Mouse (Mus musculus) heart, postnatal 25 days (tissue): ENCODE results near the gene Pbx1. TPM values are rescaled to one million over a fixed set of nuclear protein-coding genes. Genes with fewer than 3 reads are reported as not detected.

Experiments used
- DNase-seq: peaks from one replicate; pipeline ENCODE4 v3.0.0; 2022; ENCODE audit warnings: low spot score
- intact Hi-C: fragments of 180-260 bp; cut with DNase I; formaldehyde crosslinking; loops from one replicate; pipeline ENCODE4 v1.15.1; 2025
- total RNA-seq, 2 experiments: library from RNA; stranded (reverse); gene quantifications; 2 replicates each; pipeline ENCODE4 v1.2.3; 2021

Gene Pbx1
- total RNA-seq, 2 experiments from 2014 or later, result 51.3 to 55.2 TPM

GRCm38 (mm10) chr1:168357680-168358611, 74.1 kb downstream of the Pbx1 start:
- no peak for DNase-seq
- intact Hi-C loops, result no loop called here

GRCm38 (mm10) chr1:168356970-168357441, 75.1 kb downstream of the Pbx1 start:
- no peak for DNase-seq
- intact Hi-C loops, result no loop called here

- intact Hi-C loops, result no loop called here
- no peak for DNase-seq
These were observed 76.0 kb downstream of the Pbx1 start for GRCm38 (mm10) chr1:168355985-168356556.

- intact Hi-C loops, result no loop called here
These were observed 77.1 kb downstream of the Pbx1 start for GRCm38 (mm10) chr1:168354934-168355333.

GRCm38 (mm10) chr1:168348036-168348784, 83.9 kb downstream of the Pbx1 start:
- no peak for DNase-seq
- intact Hi-C loops, result no loop called here

More at GRCm38 (mm10) chr1:168354934-168355333, 77.1 kb downstream of the Pbx1 start:
- no peak for DNase-seq

- intact Hi-C loops, result no loop called here
- DNase-seq, result no peak
These were observed 87.2 kb downstream of the Pbx1 start for GRCm38 (mm10) chr1:168344918-168345317.

GRCm38 (mm10) chr1:168344262-168344661, 87.8 kb downstream of the Pbx1 start:
- DNase-seq, result no peak
- intact Hi-C loops, result no loop called here

GRCm38 (mm10) chr1:168342269-168342668, 89.8 kb downstream of the Pbx1 start:
- DNase-seq, result no peak
- intact Hi-C loops, result no loop called here

GRCm38 (mm10) chr1:168341863-168342262, 90.2 kb downstream of the Pbx1 start:
- no peak for DNase-seq
- intact Hi-C loops, result no loop called here

GRCm38 (mm10) chr1:168341368-168341767, 90.7 kb downstream of the Pbx1 start:
- intact Hi-C loops, result no loop called here
- DNase-seq, result no peak

GRCm38 (mm10) chr1:168336238-168336818, 95.7 kb downstream of the Pbx1 start:
- intact Hi-C loops, result no loop called here
- no peak for DNase-seq

- intact Hi-C loops, result no loop called here
- DNase-seq, result no peak
These were observed 97.1 kb downstream of the Pbx1 start for GRCm38 (mm10) chr1:168334831-168335574.

GRCm38 (mm10) chr1:168332056-168332455, 100.0 kb downstream of the Pbx1 start:
- intact Hi-C loops, result no loop called here

GRCm38 (mm10) chr1:168328236-168328605, 103.8 kb downstream of the Pbx1 start:
- intact Hi-C loops, result no loop called here
- DNase-seq, result no peak

More at GRCm38 (mm10) chr1:168332056-168332455, 100.0 kb downstream of the Pbx1 start:
- no peak for DNase-seq

GRCm38 (mm10) chr1:168327405-168328235, 104.5 kb downstream of the Pbx1 start:
- intact Hi-C loops, result no loop called here
- no peak for DNase-seq

GRCm38 (mm10) chr1:168325786-168326185, 106.3 kb downstream of the Pbx1 start:
- intact Hi-C loops, result no loop called here
- no peak for DNase-seq

- intact Hi-C loops, result no loop called here
- no peak for DNase-seq
These were observed 107.6 kb downstream of the Pbx1 start for GRCm38 (mm10) chr1:168324306-168325085.
